Mouse (Mus musculus): ENCODE measurements around the gene Izumo1.
"Not testable (repeated sequence)": the region's sequence is repeated elsewhere in the genome, so short reads cannot be mapped to it uniquely, and the experiment has no call there.

The Izumo1 gene

DNA sequence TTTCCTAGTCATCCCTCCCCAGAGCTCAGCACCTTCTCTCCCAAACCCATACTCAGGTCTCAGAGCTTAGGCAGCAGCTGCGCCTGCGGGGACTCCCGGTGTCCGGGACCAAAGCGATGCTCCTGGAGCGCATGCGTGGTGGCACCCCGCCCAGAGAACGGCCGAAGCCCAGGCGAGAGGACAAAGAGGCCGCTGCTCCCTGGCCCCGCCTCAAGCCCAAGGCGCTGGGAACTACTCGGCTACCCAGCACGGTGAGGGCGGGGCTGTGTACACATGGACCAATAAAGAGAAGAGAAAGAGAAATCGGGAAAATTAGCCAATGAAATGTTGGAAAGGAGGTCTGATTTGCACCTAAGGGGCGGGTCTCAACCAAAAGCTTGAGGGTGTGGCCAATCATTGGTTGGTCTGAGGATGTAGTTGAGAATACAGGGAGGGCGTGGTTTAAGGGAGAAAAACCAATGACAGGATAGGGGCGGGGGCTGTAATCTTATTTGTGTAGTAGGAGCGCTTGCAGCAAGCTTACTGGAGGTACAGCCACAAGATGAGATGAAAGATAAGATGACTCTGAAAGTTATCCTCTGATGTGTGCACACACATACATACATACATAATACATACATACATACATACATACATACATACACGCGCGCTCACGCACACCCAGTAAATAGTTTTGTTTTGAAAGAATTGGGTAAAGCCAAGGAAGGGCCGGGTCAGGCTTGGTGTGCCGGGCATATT is 22.0 kb downstream of the Izumo1 start:
- peak; percentile 99 to 100 for DNase-seq

GRCm38 (mm10) chr7:45644183-45644582 is 22.6 kb downstream of the Izumo1 start:
- peak; percentile 78 to 80 for DNase-seq

- DNase-seq, result no peak
Observed at GRCm38 (mm10) chr7:45644872-45645590, 23.4 kb downstream of the Izumo1 start.

DNA sequence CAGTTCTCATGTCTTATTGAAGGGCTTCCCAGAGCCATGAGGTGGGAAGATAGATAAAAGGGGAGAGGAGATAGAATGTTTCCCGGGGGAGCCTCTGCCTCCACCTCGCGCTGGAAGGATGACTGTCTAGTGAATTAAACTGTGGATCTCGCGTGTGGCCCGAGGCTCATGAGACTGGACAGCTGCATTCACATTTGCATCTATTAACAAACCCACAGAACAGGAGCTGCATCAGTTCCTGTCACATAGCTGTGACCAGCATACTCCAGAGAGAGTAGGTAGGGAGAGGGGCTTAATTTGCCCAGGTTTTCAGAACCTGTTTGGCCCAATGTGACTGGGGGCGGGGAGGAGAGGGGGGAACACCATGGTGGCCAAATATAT is 24.0 kb downstream of the Izumo1 start:
- DNase-seq, result no peak

GRCm38 (mm10) chr7:45646671-45647070 is 25.1 kb downstream of the Izumo1 start:
- no peak for DNase-seq

GRCm38 (mm10) chr7:45649351-45649750 is 27.7 kb downstream of the Izumo1 start:
- no peak for DNase-seq

DNA sequence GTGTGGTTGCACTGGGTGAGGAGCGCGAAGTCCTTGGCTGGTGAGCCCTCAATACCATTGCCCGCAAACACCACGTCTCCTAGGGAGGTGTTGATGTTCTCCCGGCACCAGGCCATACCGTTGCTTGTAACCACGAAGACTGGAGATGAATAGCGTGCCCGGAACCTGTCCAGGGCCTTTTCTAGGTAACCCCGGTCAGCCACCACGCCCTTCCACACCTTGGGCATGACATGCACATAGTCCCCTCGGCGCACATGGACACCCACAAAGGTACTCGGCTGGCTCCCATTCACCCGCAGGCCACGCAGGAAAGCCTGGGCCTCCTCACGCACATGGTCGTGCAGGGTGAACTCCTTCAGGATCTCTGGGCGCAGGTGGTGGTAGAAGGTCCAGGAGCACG is 28.9 kb downstream of the Izumo1 start:
- DNase-seq, result not testable (repeated sequence)

GRCm38 (mm10) chr7:45654424-45655047 is 32.9 kb downstream of the Izumo1 start:
- DNase-seq, result no peak

DNA sequence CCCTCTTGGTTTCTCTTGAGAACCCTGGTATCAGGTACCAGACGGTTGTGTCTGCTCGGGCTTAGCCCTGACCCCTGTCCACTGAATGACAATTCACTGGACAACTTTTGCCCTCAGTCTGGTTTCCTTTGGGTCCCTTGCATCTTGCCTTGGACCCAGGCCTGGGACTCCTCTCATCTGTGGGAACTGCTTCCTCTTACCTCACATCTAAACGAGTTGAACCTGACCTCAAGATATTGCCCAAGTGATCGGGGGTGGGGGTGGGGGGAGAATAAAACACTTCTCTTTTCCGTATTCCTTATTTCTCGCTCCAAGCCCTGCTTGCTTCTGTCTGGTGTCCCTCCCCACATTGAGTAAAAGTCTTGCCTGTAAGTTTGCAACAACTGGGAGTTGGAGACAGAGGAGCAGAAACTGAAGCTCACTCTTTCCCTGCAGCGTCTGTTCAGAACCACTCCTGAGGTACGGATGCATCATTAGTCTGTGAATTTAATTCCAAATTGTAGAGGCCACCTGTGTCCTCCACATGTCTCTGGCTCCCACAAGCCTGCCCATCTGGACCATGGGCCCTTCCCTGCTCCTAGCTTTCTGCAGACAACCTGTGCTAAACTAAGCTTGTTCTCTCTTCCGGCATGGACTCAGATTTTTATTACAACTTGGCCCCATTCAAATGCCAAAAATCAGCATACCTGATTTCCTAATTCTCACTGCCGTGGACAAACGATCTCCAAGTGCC is 39.3 kb downstream of the Izumo1 start:
- no peak for DNase-seq

GRCm38 (mm10) chr7:45661702-45662101 is 40.1 kb downstream of the Izumo1 start:
- not testable (repeated sequence) for DNase-seq

DNA sequence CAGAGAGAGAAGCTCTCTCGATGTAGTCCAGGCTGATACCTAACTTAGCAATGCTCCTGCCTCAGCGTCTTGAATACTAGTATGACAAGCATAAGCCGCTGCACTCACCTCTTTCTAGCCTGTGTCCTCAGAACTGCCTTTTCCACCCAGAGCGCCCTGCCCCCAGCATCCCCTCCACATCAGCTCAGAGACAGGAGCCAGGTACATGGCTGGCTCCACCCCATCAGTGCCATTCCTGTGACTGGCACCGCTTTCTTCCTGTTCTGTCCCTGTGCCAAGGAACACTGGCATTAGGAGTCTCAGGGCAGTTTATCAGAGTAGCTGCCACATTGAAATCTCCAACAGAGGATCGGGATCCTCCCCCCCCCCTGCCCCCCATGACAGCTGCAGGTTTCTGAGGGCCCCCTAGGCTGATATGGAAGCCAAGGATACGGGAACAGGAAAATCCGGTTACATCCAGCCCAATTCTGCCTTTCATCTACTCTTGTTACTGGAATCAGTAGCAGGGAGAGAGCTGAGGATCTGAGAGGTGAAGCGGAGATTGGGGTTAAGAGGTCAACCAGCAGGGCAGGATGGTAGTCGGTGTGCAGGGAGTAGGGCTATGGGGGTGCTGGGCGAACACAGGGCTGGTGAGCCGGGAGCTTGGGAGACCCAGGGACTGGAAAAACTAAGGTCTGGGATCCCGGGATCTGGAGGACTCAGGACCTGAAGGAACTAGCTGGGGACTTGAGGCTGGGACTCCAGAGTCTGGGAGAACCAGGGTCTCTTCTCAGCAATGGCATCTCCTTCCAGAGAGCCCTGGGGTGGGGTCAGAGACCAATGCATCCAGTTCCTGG is 43.9 kb downstream of the Izumo1 start:
- DNase-seq, result no peak

GRCm38 (mm10) chr7:45666161-45666560 is 44.5 kb downstream of the Izumo1 start, which contains the start of gene Fut2:
Gene Fut2, minus strand, starts transcription at chr7:45666394.
- DNase-seq, result no peak

- peak in 1 of 2 experiments; percentile 35 for DNase-seq
Observed at GRCm38 (mm10) chr7:45667761-45668160, 46.1 kb downstream of the Izumo1 start.

- DNase-seq, result no peak
Observed at GRCm38 (mm10) chr7:45668921-45669320, 47.3 kb downstream of the Izumo1 start.

GRCm38 (mm10) chr7:45677627-45678295 is 56.1 kb downstream of the Izumo1 start:
- DNase-seq, result no peak

Measured in cerebellum, postnatal 10 days (tissue).